Mouse (Mus musculus) spleen, adult 2 months (tissue): ENCODE data around the gene Zfp784.

Experiments
- CTCF ChIP-seq: fragments of 200-500 bp; IDR thresholded peaks from 2 replicates; pipeline ENCODE4 v1.5.1; 2011; ENCODE audit warnings: mild to moderate bottlenecking, inconsistent platforms; ENCODE audit not compliant: insufficient read depth, insufficient read length, insufficient replicate concordance; ENCODE audit errors: extremely low read depth
- POLR2A ChIP-seq: fragments of 200-500 bp; IDR thresholded peaks from 2 replicates; pipeline ENCODE4 v1.6.1; 2011; ENCODE audit warnings: low read depth, low read length, inconsistent platforms

GRCm38 (mm10) chr7:5017931-5018330 is 20.3 kb downstream of the Zfp784 start:
- TF ChIP-seq CTCF (no peak), POLR2A (no peak)
